Mouse (Mus musculus) kidney, adult 2 months (tissue): Measurements from ENCODE around the gene Msh2. TPM values are rescaled to one million over a fixed set of nuclear protein-coding genes. Genes with fewer than 3 reads are reported as not detected.
A peak's percentile ranks its signal among the peaks of the same experiment; 100 is the strongest.

Experiments
- DNase-seq: peaks from one replicate; pipeline ENCODE4 v3.0.0; 2021
- H3K27ac ChIP-seq: fragments of 200-500 bp; 2 replicates; pipeline ENCODE4 v1.5.1; 2012; ENCODE audit warnings: low read depth, low read length, control low read depth, inconsistent platforms; ENCODE audit not compliant: insufficient read depth
- H3K27me3 ChIP-seq: fragments of 200-500 bp; replicated peaks from 2 replicates; pipeline ENCODE4 v1.6.1; 2012; ENCODE audit warnings: mild to moderate bottlenecking, moderate library complexity, low read length, inconsistent platforms; ENCODE audit not compliant: control insufficient read depth, insufficient read depth
- H3K36me3 ChIP-seq: fragments of 200-500 bp; 2 replicates; pipeline ENCODE4 v1.6.1; 2012; ENCODE audit warnings: mild to moderate bottlenecking, moderate library complexity, low read length, inconsistent platforms; ENCODE audit not compliant: control insufficient read depth, insufficient read depth
- H3K4me1 ChIP-seq: fragments of 200-500 bp; 2 replicates; pipeline ENCODE4 v1.6.1; 2011; ENCODE audit warnings: low read length; ENCODE audit not compliant: control insufficient read depth, insufficient read depth
- H3K4me3 ChIP-seq: fragments of 200-500 bp; 2 replicates; pipeline ENCODE4 v1.5.1; 2011; ENCODE audit warnings: mild to moderate bottlenecking, low read depth, low read length, control low read depth; ENCODE audit not compliant: insufficient read depth
- CTCF ChIP-seq: fragments of 200-500 bp; conservative IDR thresholded peaks from 2 replicates; pipeline ENCODE4 v1.5.1; 2011; ENCODE audit warnings: low read depth, mild to moderate bottlenecking, control low read depth, low read length, moderate library complexity, mixed read lengths; ENCODE audit not compliant: insufficient read depth, insufficient read length
- POLR2A ChIP-seq: fragments of 200-500 bp; IDR thresholded peaks from one replicate; pipeline ENCODE4 v1.6.1; 2011; ENCODE audit warnings: low read depth, low read length, control low read depth
- whole genome bisulfite sequencing: fragments of 180-500 bp; shearing (Covaris S2); methylation state at CpG from one replicate; pipeline ENCODE4 v1.1.7; 2018; 5-methylcytosine and 5-hydroxymethylcytosine counted together
- polyA plus RNA-seq: library from polyadenylated mRNA; depleted of rRNA; stranded (reverse); fragments of >200 nt; gene quantifications from 2 replicates; pipeline ENCODE4 v1.2.3, GENCODE M21; 2012; rRNA removed

Msh2 gene
- polyA plus RNA-seq, 1 experiment, result 7.4 TPM

DNA sequence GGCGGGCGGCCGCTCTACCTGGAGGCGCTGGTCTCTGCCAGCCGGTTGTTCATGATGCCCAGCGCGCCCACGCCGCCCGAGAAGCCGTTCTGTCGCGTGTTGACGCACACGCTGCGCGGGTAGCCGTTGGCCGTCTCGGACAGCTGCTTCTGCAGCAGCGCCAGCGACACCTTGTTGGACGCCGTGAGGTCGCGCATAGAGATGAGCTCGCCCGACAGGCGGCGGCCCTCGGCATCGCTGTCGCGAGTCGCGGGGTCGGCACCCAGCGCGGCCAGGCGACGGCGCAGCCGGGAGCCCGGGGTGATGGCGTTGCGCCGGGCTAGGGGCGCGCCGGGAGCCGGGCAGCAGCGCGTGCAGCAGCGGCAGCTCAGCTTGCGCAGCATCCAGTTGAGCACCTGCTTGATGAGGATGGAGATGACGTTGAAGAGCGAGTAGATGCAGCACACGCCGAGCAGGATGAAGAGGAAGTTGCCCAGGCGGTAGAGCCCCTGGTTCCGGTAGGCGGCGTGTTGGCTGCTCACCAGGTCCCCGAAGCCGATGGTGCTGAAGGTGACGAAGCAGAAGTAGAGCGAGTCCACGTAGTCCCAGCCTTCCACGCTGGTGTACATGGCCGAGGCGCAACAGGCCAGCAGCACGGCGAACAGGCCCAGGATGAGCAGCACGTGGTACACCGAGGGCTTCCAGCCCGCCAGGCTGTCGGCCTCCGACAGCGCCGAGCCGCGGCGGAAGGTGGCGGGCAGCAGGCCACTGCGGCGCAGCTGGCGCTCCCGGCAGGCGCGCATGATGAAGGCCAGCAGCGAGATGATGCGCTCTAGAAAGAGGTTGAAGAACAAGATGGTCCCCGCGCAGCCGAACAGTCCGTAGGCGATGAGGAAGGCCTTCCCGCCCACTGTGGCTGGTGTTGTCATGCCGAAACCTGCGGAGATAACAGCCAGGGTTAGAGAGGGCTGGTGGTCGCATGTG, 74.1 kb downstream of the Msh2 start:
- Histone ChIP-seq H3K36me3 (no peaks in the 10 kb centered on the region), H3K4me1 (no peaks in the 10 kb centered on the region), H3K27me3 (peaks cover 2% of the 10 kb centered on the region; the same call in 1 of the 2 replicates), H3K27ac (no peak overlapping the region), H3K4me3 (peak overlapping the region; percentile 47)
- WGBS, result 5% methylated on average over 101 of the region's 101 CpGs
- no peak for TF ChIP-seq POLR2A
- no peak for TF ChIP-seq CTCF
- peak; percentile 6 for DNase-seq

DNA sequence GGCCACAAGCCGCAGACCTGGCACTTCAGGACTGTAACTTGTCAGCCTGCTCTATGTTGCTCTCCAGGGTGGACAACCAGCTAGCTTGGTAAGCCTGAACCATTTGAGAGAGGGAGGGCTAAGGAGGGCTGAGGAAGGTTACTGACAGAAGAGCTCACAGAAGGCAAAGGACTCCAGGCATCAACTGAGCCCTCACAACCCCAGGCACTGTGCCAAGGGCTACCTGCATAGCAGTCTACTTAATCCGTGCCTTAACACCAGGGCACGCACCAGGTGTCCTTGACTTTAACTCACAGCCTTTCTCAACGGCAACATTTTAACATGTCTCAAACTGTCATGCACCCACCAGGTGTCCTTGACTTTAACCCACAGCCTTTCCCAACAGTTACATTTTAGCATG, 88.2 kb downstream of the Msh2 start:
- Histone ChIP-seq H3K27me3 (no peaks in the 10 kb centered on the region), H3K36me3 (no peaks in the 10 kb centered on the region), H3K4me3 (no peak overlapping the region), H3K4me1 (no peaks in the 10 kb centered on the region), H3K27ac (no peak overlapping the region)
- TF ChIP-seq CTCF (no peak), POLR2A (no peak)
- WGBS, result 76% methylated on average over 4 of the region's 4 CpGs
- no peak for DNase-seq

GRCm38 (mm10) chr17:87763146-87763545, 91.0 kb downstream of the Msh2 start:
- DNase-seq, result no peak
- no peaks in the 10 kb centered on the region for H3K4me1 ChIP-seq
- H3K27me3 ChIP-seq, result no peaks in the 10 kb centered on the region
- no peaks in the 10 kb centered on the region for H3K36me3 ChIP-seq
- WGBS, result 64% methylated on average over 7 of the region's 7 CpGs
- TF ChIP-seq POLR2A (no peak), CTCF (no peak)
- no peak overlapping the region for H3K27ac ChIP-seq
- no peak overlapping the region for H3K4me3 ChIP-seq

GRCm38 (mm10) chr17:87765031-87765430, 92.9 kb downstream of the Msh2 start:
- Histone ChIP-seq H3K4me1 (no peaks in the 10 kb centered on the region), H3K36me3 (no peaks in the 10 kb centered on the region), H3K27ac (no peak overlapping the region), H3K4me3 (no peak overlapping the region), H3K27me3 (no peaks in the 10 kb centered on the region)
- 93% methylated on average over 11 of the region's 11 CpGs for WGBS
- TF ChIP-seq CTCF (no peak), POLR2A (no peak)
- no peak for DNase-seq

GRCm38 (mm10) chr17:87766888-87767287, 94.8 kb downstream of the Msh2 start:
- H3K4me1 ChIP-seq, result no peaks in the 10 kb centered on the region
- H3K27ac ChIP-seq, result no peak overlapping the region
- DNase-seq, result no peak
- H3K36me3 ChIP-seq, result no peaks in the 10 kb centered on the region
- H3K4me3 ChIP-seq, result no peak overlapping the region
- H3K27me3 ChIP-seq, result no peaks in the 10 kb centered on the region
- TF ChIP-seq POLR2A, result no peak
- no peak for TF ChIP-seq CTCF
- 79% methylated on average over 6 of the region's 6 CpGs for WGBS

DNA sequence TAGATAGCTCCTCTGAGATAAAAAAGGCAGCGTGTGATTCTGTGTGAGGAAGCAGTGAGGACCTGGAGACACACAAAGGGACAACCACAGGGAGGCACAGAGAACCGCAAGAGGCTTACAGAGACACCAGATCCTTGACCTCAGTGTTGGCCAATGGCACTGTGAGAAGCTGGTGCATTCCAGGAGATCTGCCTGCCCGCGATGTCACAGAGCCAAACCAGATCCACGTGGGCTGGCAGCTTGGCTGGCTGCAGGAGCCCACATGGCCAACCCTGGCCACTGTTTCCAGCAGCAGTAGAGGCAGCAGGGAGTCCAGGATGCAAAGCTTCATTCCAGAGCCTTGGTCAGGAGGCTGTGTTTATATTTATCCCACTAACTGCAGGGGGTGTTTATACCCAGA, 98.6 kb downstream of the Msh2 start:
- WGBS, result 50% methylated on average over 5 of the region's 5 CpGs
- DNase-seq, result no peak

DNA sequence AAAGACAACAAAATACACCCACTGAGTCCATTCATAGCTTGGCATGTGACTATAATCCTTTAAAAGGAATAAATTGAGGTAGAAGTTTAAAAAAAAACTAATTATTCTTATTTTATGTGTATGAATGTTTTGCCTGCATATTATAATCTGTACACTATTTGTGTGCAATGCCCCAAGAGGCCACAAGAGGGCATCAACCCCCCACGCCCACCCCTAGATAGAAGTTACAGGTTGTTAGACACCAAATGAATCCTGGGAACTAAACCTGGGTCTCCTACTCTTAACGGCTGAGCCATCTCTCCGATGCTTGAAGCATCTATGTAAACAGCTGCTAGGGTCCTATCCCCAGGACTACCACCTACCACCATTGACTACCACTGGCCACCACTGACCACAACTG, 101.0 kb downstream of the Msh2 start:
- H3K27me3 ChIP-seq, result no peaks in the 10 kb centered on the region
- WGBS, result 76% methylated on average over 3 of the region's 3 CpGs

More for the DNA sequence above, 98.6 kb downstream of the Msh2 start:
- TF ChIP-seq CTCF (no peak), POLR2A (no peak)
- Histone ChIP-seq H3K4me1 (no peaks in the 10 kb centered on the region), H3K27me3 (no peaks in the 10 kb centered on the region), H3K4me3 (no peak overlapping the region), H3K27ac (no peak overlapping the region), H3K36me3 (no peaks in the 10 kb centered on the region)

More for the DNA sequence above, 101.0 kb downstream of the Msh2 start:
- no peak for DNase-seq
- no peak overlapping the region for H3K27ac ChIP-seq
- H3K4me1 ChIP-seq, result no peaks in the 10 kb centered on the region
- no peaks in the 10 kb centered on the region for H3K36me3 ChIP-seq
- TF ChIP-seq POLR2A (no peak), CTCF (peak; percentile 38)
- H3K4me3 ChIP-seq, result no peak overlapping the region

Other genes starting within 250 kb of the Msh2 start
- not detected in 2 replicates for gene Stpg4, start 244.6 kb upstream of the Msh2 start, polyA plus RNA-seq
- 40.5 and 78.8 TPM in 2 replicates for gene Calm2, start 225.4 kb upstream of the Msh2 start, polyA plus RNA-seq
- gene Epcam, start 36.4 kb upstream of the Msh2 start, polyA plus RNA-seq, result 59.5 and 73.8 TPM in 2 replicates
- gene Kcnk12, start 125.7 kb downstream of the Msh2 start, polyA plus RNA-seq, result 0.07 TPM in 1 of 2 replicates, not detected in the other
- gene Rpl36-ps4, start 248.6 kb downstream of the Msh2 start, polyA plus RNA-seq, result not detected in 2 replicates